ENCODE assay signal across 15 mouse cellular contexts in genomic region chr12:32828137-32828760, GRCm38 (mm10). TPM values are rescaled to one million over a fixed set of nuclear protein-coding genes. Genes with fewer than 3 reads are reported as not detected.
DNase-seq lines count a peak whose midpoint lies in the region; ATAC-seq and TF ChIP-seq lines count a peak whose summit lies in the region.
"Had no signal": no experiment of that assay in that cellular context is flagged by ENCODE, and none has a peak within 500 bp of the region (broad histone marks: within the 10 kb centered on the region; RNA-seq: fewer than 3 reads in every experiment).

No protein-coding gene starts in this region.

- H3K36me3 ChIP-seq in spleen, adult 2 months (ENCODE audit: control insufficient read depth, insufficient read depth, low read length): peaks cover 4% of the 10 kb centered on the region
- H3K36me3 ChIP-seq: heart, embryonic 15.5 days; hindbrain, embryonic 15.5 days had no signal

- H3K27me3 ChIP-seq in spleen, adult 2 months (ENCODE audit: control insufficient read depth, insufficient read depth, low read length): no peaks in the 10 kb centered on the region
- H3K27me3 ChIP-seq: heart, embryonic 15.5 days; hindbrain, embryonic 15.5 days; midbrain, embryonic 12.5 days; neural tube, embryonic 12.5 days had no signal

- TF ChIP-seq POLR2A in spleen, adult 2 months (IDR thresholded peaks at IDR 0.05; ENCODE audit: low read depth, low read length): no peak

- DNase-seq in cerebellum, adult 9-11 months: no peak
- peak; percentile 20 to 30 for DNase-seq in layer of hippocampus, adult 2 months (ENCODE audit: low spot score in 2 of 2)
- no peak for DNase-seq in layer of hippocampus, adult 9-10 months (ENCODE audit: low spot score)
- DNase-seq in spleen, adult 2 months (ENCODE audit: low read depth in 1 of 2, low spot score in 2 of 2): peak; percentile 7 to 17
- no peak for DNase-seq in spleen, postnatal 10 days (ENCODE audit: low spot score in 2 of 2)
- DNase-seq in retina, postnatal 1 day: no peak
- no peak for DNase-seq in thymus, postnatal 14 days
- DNase-seq: adrenal gland, postnatal 36 days had no signal

- peaks cover 4% of the 10 kb centered on the region; the same call in 1 of the 2 replicates for H3K4me1 ChIP-seq in spleen, adult 2 months (ENCODE audit: control insufficient read depth, insufficient read depth, insufficient read length)

- TF ChIP-seq CTCF in layer of hippocampus, adult 2 months (conservative IDR thresholded peaks at IDR 0.05): no peak
- TF ChIP-seq CTCF in spleen, adult 2 months (IDR thresholded peaks at IDR 0.05; ENCODE audit: extremely low read depth, insufficient read depth, insufficient read length, insufficient replicate concordance): no peak

- peak overlapping the region; percentile 27 for H3K4me3 ChIP-seq in layer of hippocampus, adult 2 months
- no peak overlapping the region for H3K4me3 ChIP-seq in spleen, adult 2 months (ENCODE audit: extremely low read depth, insufficient read depth, insufficient read length)
- H3K4me3 ChIP-seq: forebrain, embryonic 10.5 days; heart, embryonic 15.5 days; hindbrain, embryonic 15.5 days; midbrain, embryonic 12.5 days; neural tube, embryonic 12.5 days had no signal

- WGBS in spleen, adult 2 months: 32% methylated on average over 8 of the region's 8 CpGs

- H3K27ac ChIP-seq in layer of hippocampus, adult 2 months: peak overlapping the region; percentile 82
- peak overlapping the region; percentile 49; the same call in 1 of the 2 replicates for H3K27ac ChIP-seq in spleen, adult 2 months (ENCODE audit: insufficient read depth, low read length)
- H3K27ac ChIP-seq: forebrain, embryonic 10.5 days; heart, embryonic 15.5 days; hindbrain, embryonic 15.5 days; midbrain, embryonic 12.5 days; neural tube, embryonic 12.5 days; stomach, postnatal 0 days had no signal

- ATAC-seq in cerebellum, adult (ENCODE audit: insufficient number of reproducible peaks, low FRiP score, low TSS enrichment): peak; percentile 51

RNA-seq across cellular contexts. Expression of gene Nampt, which starts 8.9 kb away (rescaled TPM):
- 10 to 100 TPM; 41.3 to 42.9 TPM for total RNA-seq in layer of hippocampus, adult 2 months (2021)
- 7.5 and 8.0 TPM in 2 replicates for polyA plus RNA-seq in spleen, adult 2 months (2012; rRNA removed)

Comparison
In these comparisons a context has a peak if more than half of its experiments do, and no peak if none do; other contexts are left out.
1. DNase-seq: peak in layer of hippocampus, adult 2 months (2 of 2) and spleen, adult 2 months (2 of 2); none in cerebellum, adult 9-11 months (single experiment), layer of hippocampus, adult 9-10 months (single experiment), spleen, postnatal 10 days (0 of 2), retina, postnatal 1 day (single experiment) and thymus, postnatal 14 days (single experiment).